Mouse (Mus musculus): ENCODE data around the gene Vamp1. TPM values are rescaled to one million over a fixed set of nuclear protein-coding genes. Genes with fewer than 3 reads are reported as not detected.

Gene Vamp1
- polyA plus RNA-seq, 1 experiment from 2014 or later: 6.7 TPM

DNA sequence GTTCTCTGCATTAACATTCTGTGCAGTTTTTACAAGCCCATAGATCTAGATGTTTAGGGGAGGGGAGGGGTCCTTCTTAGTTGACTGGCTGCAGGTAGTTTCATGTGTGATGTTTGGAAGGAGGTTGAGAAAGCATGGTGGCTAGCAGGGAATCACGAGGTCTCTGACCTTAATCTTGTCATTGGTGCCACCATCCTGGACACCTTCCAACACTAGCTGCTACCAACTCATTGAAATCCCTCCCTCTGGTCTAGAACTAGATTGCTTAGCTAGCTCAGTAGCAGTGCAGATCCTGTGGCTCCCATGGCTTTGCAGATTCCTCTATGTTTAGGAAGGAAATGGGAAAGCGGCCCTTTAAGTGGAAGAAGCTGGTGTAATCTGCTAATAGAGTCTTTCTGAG, 1.5 kb downstream of the Vamp1 start:
- H3K9ac ChIP-seq: no peak overlapping the region
- peaks cover 16% of the 10 kb centered on the region for H3K27me3 ChIP-seq
- no peak for ATAC-seq (replicated peaks; ENCODE audit: low FRiP score)
- H3K4me3 ChIP-seq (replicated peaks): no peak overlapping the region
- WGBS: 76% methylated on average over 2 of the region's 2 CpGs
- peaks cover 15% of the 10 kb centered on the region for H3K4me1 ChIP-seq
- H3K27ac ChIP-seq: no peak overlapping the region
- H3K9me3 ChIP-seq (replicated peaks): no peaks in the 10 kb centered on the region
- H3K36me3 ChIP-seq: 0 out of 2 replicates have a peak, but pooled peaks cover 4% of the 10 kb centered on the region
- H3K4me2 ChIP-seq: no peak overlapping the region

DNA sequence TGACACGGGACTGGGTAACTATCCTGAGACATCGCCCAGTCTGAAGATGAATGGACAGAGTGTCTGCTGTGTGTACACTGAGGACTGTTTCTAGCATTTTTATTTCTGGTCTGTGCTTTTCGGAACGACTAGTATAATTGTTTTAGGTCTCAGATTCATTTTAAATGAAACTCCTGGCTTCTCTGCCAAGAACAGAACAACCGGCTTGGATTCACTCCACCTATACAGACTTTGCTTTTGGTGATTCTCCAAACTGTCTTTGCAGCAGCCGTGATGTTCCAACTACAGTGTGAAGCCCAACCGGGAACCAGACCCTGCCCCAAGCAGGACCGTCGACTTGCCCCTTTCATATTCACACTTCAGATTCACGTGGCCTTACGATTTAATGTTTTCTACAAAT, 2.5 kb downstream of the Vamp1 start:
- Histone ChIP-seq H3K27ac (no peak overlapping the region), H3K9me3 (replicated peaks) (no peaks in the 10 kb centered on the region)
- ATAC-seq (replicated peaks; ENCODE audit: low FRiP score): no peak

DNA sequence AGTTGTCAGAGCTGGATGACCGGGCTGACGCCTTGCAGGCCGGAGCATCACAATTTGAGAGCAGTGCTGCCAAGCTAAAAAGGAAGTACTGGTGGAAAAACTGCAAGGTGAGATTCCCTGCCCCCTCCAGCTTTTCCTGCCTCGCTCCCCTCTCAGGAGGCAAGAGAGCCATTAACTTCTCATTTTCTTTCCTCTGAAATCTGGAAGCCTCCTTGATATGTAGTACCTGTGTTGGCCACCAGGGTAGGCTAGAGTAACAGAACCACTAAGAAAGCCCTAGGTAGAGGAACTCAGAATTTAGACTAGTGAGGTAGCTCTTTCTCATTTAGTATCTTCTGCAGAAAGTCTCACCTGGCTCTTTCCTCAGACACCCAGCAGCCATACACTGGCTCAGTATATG, 3.6 kb downstream of the Vamp1 start:
- Histone ChIP-seq H3K27me3 (peaks cover 2% of the 10 kb centered on the region; the same call in 1 of the 2 replicates), H3K4me2 (no peak overlapping the region), H3K4me1 (peaks cover 18% of the 10 kb centered on the region), H3K27ac (no peak overlapping the region), H3K36me3 (0 out of 2 replicates have a peak, but pooled peaks cover 4% of the 10 kb centered on the region), H3K9ac (no peak overlapping the region), H3K4me3 (replicated peaks) (no peak overlapping the region), H3K9me3 (replicated peaks) (no peaks in the 10 kb centered on the region)
- no peak for ATAC-seq (replicated peaks; ENCODE audit: low FRiP score)
- 73% methylated on average over 4 of the region's 4 CpGs for WGBS

More for the DNA sequence above, 2.5 kb downstream of the Vamp1 start:
- 87% methylated on average over 11 of the region's 11 CpGs for WGBS
- H3K4me2 ChIP-seq: no peak overlapping the region
- no peak overlapping the region for H3K4me3 ChIP-seq (replicated peaks)
- H3K4me1 ChIP-seq: peaks cover 18% of the 10 kb centered on the region
- 0 out of 2 replicates have a peak, but pooled peaks cover 4% of the 10 kb centered on the region for H3K36me3 ChIP-seq
- peaks cover 12% of the 10 kb centered on the region; the same call in 1 of the 2 replicates for H3K27me3 ChIP-seq
- H3K9ac ChIP-seq: no peak overlapping the region

DNA sequence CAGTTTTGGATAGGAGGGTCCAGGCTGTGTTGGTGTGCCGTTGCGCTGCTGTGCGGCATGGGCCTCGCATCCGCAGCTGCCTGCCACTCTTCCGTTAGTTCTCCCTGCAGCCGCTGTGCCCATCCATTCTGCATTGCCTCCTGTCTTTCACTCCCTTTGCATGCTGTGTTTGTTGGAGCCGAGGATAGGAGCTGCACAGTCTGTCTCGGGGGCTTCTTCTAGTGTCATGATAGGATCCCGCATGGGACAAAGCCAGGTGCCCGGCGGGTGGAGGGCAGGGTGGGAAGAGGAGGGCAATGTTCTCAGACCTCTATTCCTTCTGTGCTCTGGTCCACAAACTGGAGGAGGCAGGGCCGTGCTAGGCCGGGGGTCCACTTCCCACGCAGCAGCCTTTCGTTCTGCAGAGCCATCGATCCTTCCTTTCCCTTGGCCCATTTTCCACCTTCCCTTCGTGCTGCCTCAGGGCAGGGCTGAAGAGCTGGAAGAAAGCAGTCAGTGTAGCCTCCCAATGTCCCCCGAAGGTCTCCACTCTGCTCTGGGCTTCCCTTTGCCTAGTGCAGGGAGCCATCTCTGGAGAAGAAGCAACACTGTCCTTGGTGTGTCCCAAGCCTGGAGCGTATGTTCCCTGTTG, 5.9 kb downstream of the Vamp1 start:
- ATAC-seq (replicated peaks; ENCODE audit: low FRiP score): no peak
- Histone ChIP-seq H3K4me2 (no peak overlapping the region), H3K4me3 (replicated peaks) (no peak overlapping the region), H3K27me3 (no peaks in the 10 kb centered on the region), H3K36me3 (peaks cover 9% of the 10 kb centered on the region; the same call in 1 of the 2 replicates), H3K4me1 (peaks cover 13% of the 10 kb centered on the region), H3K9me3 (replicated peaks) (no peaks in the 10 kb centered on the region), H3K9ac (no peak overlapping the region), H3K27ac (0 out of 2 replicates have a peak overlapping the region, but pooled peaks have one; percentile 5)
- 91% methylated on average over 20 of the region's 20 CpGs for WGBS

DNA sequence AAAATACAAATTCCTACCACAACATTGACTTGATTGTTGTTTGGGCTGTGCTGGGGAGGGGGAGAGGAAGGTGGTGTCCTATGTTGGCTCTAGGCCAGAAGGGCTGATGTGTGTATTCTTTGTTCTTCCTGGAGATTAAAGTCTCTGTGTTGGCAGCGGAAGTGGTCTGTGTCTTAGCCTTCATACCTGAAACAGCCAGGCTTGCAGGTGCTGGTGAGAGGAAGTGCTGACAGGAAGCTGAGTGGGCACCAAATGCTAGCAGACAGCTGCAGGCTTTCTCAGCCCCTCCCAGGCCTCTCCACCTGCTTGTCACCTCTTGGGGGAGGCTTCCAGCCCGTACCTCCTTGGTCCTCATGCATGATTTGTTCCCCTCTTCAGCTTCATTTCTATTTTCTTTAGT, 6.8 kb downstream of the Vamp1 start:
- Histone ChIP-seq H3K9me3 (replicated peaks) (no peaks in the 10 kb centered on the region), H3K27me3 (no peaks in the 10 kb centered on the region), H3K4me2 (no peak overlapping the region), H3K4me1 (peaks cover 3% of the 10 kb centered on the region; the same call in 1 of the 2 replicates), H3K36me3 (peaks cover 9% of the 10 kb centered on the region; the same call in 1 of the 2 replicates), H3K27ac (no peak overlapping the region), H3K4me3 (replicated peaks) (no peak overlapping the region), H3K9ac (no peak overlapping the region)
- 52% methylated on average over 2 of the region's 2 CpGs for WGBS
- no peak for ATAC-seq (replicated peaks; ENCODE audit: low FRiP score)

DNA sequence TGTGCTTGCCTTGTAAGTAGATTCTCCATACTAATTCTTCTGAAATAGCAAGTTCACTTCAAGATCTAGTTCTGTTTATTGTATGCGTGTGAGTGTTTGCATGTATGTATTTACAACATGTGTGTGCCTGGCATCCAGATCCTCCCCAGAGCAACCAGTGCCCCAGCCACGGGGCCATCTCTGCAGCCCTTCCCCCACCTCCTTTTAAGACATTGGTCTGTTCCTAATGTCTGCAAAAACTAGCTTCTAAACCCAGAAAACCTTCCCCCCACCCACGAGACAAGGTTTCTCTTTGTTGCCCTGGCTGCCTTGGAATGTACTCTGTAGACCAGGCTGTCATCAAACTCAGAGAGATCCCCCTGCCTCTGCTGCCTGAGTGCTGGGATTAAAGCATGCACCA, 7.2 kb downstream of the Vamp1 start:
- H3K4me1 ChIP-seq: 0 out of 2 replicates have a peak, but pooled peaks cover 3% of the 10 kb centered on the region
- H3K9ac ChIP-seq: no peak overlapping the region
- H3K27ac ChIP-seq: no peak overlapping the region
- no peak overlapping the region for H3K4me3 ChIP-seq (replicated peaks)
- H3K36me3 ChIP-seq: peaks cover 9% of the 10 kb centered on the region; the same call in 1 of the 2 replicates
- H3K27me3 ChIP-seq: no peaks in the 10 kb centered on the region
- WGBS: 84% methylated on average over 3 of the region's 3 CpGs
- no peak overlapping the region for H3K4me2 ChIP-seq
- no peak for ATAC-seq (replicated peaks; ENCODE audit: low FRiP score)
- H3K9me3 ChIP-seq (replicated peaks): no peaks in the 10 kb centered on the region

DNA sequence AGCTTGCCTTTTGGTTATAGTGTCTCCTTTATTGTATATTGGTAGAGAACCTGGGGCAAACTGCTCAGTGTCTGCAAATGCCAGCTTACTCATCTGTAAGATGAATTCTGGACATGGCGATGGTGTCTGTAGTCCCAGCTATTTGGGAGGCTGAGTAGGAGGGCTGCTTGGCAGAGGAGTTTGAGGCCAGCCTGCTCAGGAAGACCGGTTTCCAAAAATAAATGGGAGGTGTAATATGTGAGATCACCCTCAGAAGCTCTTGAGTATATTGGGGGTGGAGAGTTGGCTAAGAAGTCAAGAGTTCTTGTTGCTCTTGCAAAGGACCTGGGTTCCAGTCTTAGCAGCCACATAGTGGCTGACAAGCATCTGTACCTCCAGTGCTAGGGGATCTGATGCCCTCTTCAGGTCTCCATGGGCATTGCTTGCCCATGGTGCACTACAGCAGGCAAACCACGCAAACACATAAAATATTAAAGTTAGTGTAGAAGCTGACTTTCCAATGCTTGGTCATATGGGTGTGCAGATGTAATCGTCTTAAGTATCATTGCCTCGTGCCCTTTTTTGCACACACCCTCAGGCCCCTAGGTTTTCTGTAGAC, 10.3 kb downstream of the Vamp1 start:
- no peak overlapping the region for H3K4me3 ChIP-seq (replicated peaks)
- no peaks in the 10 kb centered on the region for H3K27me3 ChIP-seq
- H3K27ac ChIP-seq: no peak overlapping the region
- peaks cover 5% of the 10 kb centered on the region; the same call in 1 of the 2 replicates for H3K36me3 ChIP-seq
- no peak overlapping the region for H3K9ac ChIP-seq
- WGBS: 80% methylated on average over 5 of the region's 5 CpGs
- H3K9me3 ChIP-seq (replicated peaks): no peaks in the 10 kb centered on the region
- no peak overlapping the region for H3K4me2 ChIP-seq
- no peak for ATAC-seq (replicated peaks; ENCODE audit: low FRiP score)
- H3K4me1 ChIP-seq: peaks cover 15% of the 10 kb centered on the region

DNA sequence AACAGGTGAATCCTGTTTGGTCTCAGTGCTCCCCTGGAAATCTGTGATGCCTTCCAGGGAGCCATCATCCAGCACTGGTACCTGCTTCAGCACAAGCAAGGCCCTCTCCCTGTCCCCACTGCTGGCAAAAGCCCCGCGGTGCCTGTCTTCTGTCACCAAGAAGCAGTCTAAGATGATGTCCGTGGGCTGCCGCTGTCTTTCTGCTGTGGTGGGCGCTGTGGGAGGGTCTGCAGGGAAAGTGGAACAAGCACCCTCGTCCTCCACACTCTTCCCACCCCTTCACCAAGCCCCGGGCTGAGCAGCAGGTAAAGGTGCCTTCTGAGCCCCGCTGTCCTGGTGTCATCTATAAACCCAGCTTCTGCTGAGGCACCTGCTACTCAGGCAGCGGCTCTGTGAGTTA, 15.2 kb downstream of the Vamp1 start:
- H3K4me2 ChIP-seq: peak overlapping the region; percentile 96
- no peaks in the 10 kb centered on the region for H3K9me3 ChIP-seq (replicated peaks)
- no peak overlapping the region for H3K9ac ChIP-seq
- H3K36me3 ChIP-seq: no peaks in the 10 kb centered on the region
- ATAC-seq (replicated peaks; ENCODE audit: low FRiP score): no peak
- peaks cover 36% of the 10 kb centered on the region for H3K4me1 ChIP-seq
- no peak overlapping the region for H3K27ac ChIP-seq
- 68% methylated on average over 9 of the region's 9 CpGs for WGBS
- H3K4me3 ChIP-seq (replicated peaks): no peak overlapping the region
- no peaks in the 10 kb centered on the region for H3K27me3 ChIP-seq

DNA sequence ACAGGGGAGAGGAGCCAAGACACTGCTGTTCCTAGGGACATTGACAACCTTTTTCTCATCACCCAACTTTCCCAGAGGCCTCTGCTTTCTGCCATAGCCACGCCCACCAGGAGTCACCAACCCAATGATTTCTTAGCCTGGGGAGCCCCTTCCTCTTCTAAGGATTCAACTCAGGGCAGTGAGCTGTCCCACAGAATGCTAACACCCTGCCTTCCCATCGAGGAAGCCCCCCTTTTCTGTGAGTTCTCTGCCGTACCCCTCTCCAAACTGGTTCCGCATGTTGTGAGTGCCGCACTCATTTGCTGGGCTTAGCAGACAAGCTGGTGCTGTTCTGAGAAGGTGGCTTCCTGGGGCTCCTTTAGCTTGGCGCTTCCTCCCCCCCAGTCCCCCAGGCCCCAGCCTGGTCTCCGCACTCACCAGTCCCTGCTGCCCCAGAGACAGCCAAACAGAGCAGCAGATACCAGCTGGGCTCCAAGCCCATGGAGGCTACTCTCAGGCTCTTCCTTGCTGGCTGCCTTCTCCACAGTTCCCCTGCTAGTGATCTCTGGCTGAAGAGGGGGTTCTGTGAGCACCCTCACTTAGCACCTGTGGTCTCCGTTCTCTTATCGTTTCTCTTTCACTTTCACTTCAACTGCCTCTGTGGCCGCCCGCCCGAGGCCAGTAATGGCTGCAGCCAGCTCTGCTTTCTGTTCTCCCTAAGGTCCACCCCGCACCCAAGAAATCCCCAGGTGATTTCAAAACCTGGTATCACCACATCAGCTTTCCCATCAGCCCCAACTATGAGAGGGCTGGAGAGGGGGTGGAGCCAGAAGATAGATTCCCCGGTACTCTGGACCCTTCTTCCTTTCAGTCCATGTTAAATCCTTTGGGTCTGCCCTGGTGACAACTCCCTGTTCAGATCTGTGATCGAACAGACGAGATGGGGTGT, 16.0 kb downstream of the Vamp1 start, which contains the start of gene Tapbpl:
Tapbpl (minus strand) TSS at position 744 of the 928 bp plus-strand sequence.
- H3K4me2 ChIP-seq: peak within 1 kb of the TSS; percentile 96
- ATAC-seq (replicated peaks; ENCODE audit: low FRiP score): peak; percentile 65
- H3K9me3 ChIP-seq (replicated peaks): no peaks in the 10 kb centered on the region
- H3K4me3 ChIP-seq (replicated peaks): peak within 1 kb of the TSS; percentile 55
- peak within 1 kb of the TSS; percentile 73 for H3K27ac ChIP-seq
- 6% methylated on average over 16 of the region's 16 CpGs for WGBS
- no peaks in the 10 kb centered on the region for H3K36me3 ChIP-seq
- peaks cover 36% of the 10 kb centered on the region for H3K4me1 ChIP-seq
- peak within 1 kb of the TSS; percentile 72 for H3K9ac ChIP-seq
- H3K27me3 ChIP-seq: no peaks in the 10 kb centered on the region

DNA sequence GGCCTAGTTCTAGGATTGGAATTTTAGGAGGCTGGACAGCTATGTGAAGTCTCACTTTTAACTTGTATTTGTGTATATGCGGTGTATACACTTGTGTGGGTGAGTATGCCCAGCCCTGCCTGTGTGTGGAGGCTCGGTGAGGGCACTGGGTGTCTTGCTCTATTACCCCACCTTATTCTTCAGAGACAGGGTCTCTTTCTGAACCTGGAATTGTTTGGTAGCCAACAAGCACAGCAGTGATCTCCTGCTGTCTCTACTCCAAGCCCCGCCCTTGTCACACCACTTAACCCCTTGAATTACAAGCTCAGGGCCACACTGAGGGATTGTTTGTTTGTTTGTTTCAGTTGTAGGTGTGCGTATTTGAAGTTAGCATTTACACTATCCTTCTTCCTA, 16.7 kb downstream of the Vamp1 start:
- WGBS: 58% methylated on average over 4 of the region's 4 CpGs
- Histone ChIP-seq H3K9ac (peak overlapping the region; percentile 72), H3K4me1 (peaks cover 36% of the 10 kb centered on the region), H3K4me2 (peak overlapping the region; percentile 96), H3K27me3 (no peaks in the 10 kb centered on the region), H3K27ac (peak overlapping the region; percentile 73; the same call in 1 of the 2 replicates), H3K4me3 (replicated peaks) (peak overlapping the region; percentile 55), H3K9me3 (replicated peaks) (no peaks in the 10 kb centered on the region), H3K36me3 (no peaks in the 10 kb centered on the region)
- ATAC-seq (replicated peaks; ENCODE audit: low FRiP score): no peak

DNA sequence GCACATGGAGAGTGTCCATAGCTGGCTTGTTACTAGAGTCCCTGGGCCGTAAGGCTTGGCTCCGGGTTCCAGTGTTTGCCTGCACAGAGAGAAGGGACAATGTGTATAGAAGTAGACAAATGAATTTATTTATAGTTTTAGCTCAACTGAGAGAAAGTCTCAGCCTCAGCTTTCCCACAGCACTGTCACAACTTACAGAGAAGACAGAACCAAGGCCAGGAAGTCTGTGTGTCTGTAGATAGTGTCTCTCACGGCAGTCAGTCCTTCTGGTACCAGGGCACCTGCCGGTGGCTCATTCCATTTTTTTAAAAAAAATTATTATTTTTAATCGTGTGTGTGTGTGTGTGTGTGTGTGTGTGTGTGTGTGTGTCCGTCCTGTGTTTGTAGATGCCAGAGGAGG, 17.2 kb downstream of the Vamp1 start:
- Histone ChIP-seq H3K4me2 (peak overlapping the region; percentile 96; the same call in 1 of the 2 replicates), H3K9ac (no peak overlapping the region), H3K4me3 (replicated peaks) (no peak overlapping the region), H3K27me3 (no peaks in the 10 kb centered on the region), H3K36me3 (no peaks in the 10 kb centered on the region), H3K9me3 (replicated peaks) (no peaks in the 10 kb centered on the region), H3K27ac (no peak overlapping the region), H3K4me1 (peaks cover 36% of the 10 kb centered on the region)
- ATAC-seq (replicated peaks; ENCODE audit: low FRiP score): no peak
- 75% methylated on average over 6 of the region's 6 CpGs for whole genome bisulfite sequencing
